Mouse (Mus musculus): ENCODE measurements around the gene Palm3. TPM values are rescaled to one million over a fixed set of nuclear protein-coding genes. Genes with fewer than 3 reads are reported as not detected.
"Not testable (repeated sequence)": the region's sequence is repeated elsewhere in the genome, so short reads cannot be mapped to it uniquely, and the experiment has no call there.

Gene Palm3
- polyA plus RNA-seq, 1 experiment from 2014 or later, result 1.1 TPM

- DNase-seq (ENCODE audit: low spot score) (no peak), ATAC-seq (no peak)
- Histone ChIP-seq H3K36me3 (ENCODE audit: insufficient read depth, low read length) (0 out of 2 replicates have a peak, but pooled peaks cover 6% of the 10 kb centered on the region), H3K9me3 (ENCODE audit: low read length) (no peaks in the 10 kb centered on the region), H3K4me3 (ENCODE audit: low read depth, low read length) (no peak overlapping the region), H3K4me2 (replicated peaks; ENCODE audit: low read depth, low read length) (no peak overlapping the region), H3K4me1 (ENCODE audit: insufficient read depth, low read depth, low read length) (peaks cover 14% of the 10 kb centered on the region; the same call in 1 of the 2 replicates), H3K27ac (ENCODE audit: low read length) (no peak overlapping the region), H3K27me3 (replicated peaks; ENCODE audit: insufficient read depth, low read length) (no peaks in the 10 kb centered on the region), H3K9ac (replicated peaks; ENCODE audit: low read depth) (no peak overlapping the region)
- 95% methylated on average over 2 of the region's 2 CpGs for WGBS
- no peak for TF ChIP-seq CTCF (IDR thresholded peaks at IDR 0.05)
- TF ChIP-seq EP300 (IDR thresholded peaks at IDR 0.05), result no peak
These were observed 21.4 kb upstream of the Palm3 start for GRCm38 (mm10) chr8:83999825-84000224.

GRCm38 (mm10) chr8:84001281-84002000 is 19.8 kb upstream of the Palm3 start, which contains the start of gene 1700067K01Rik:
Gene 1700067K01Rik (plus strand): TSS chr8:84001502.
- TF ChIP-seq EP300 (IDR thresholded peaks at IDR 0.05) (no peak), CTCF (IDR thresholded peaks at IDR 0.05) (no peak)
- H3K4me1 ChIP-seq (ENCODE audit: insufficient read depth, low read depth, low read length), result peaks cover 18% of the 10 kb centered on the region; the same call in 1 of the 2 replicates
- H3K4me3 ChIP-seq (ENCODE audit: low read depth, low read length), result no peak within 1 kb of the TSS
- no peaks in the 10 kb centered on the region for H3K9me3 ChIP-seq (ENCODE audit: low read length)
- no peaks in the 10 kb centered on the region for H3K27me3 ChIP-seq (replicated peaks; ENCODE audit: insufficient read depth, low read length)
- no peak within 1 kb of the TSS for H3K9ac ChIP-seq (replicated peaks; ENCODE audit: low read depth)
- no peak for ATAC-seq
- 56% methylated on average over 60 of the region's 61 CpGs for WGBS
- DNase-seq (ENCODE audit: low spot score), result no peak
- no peak within 1 kb of the TSS for H3K27ac ChIP-seq (ENCODE audit: low read length)
- H3K36me3 ChIP-seq (ENCODE audit: insufficient read depth, low read length), result 0 out of 2 replicates have a peak, but pooled peaks cover 6% of the 10 kb centered on the region
- no peak within 1 kb of the TSS; the same call in 1 of the 2 replicates for H3K4me2 ChIP-seq (replicated peaks; ENCODE audit: low read depth, low read length)

GRCm38 (mm10) chr8:84002957-84003611 is 18.2 kb upstream of the Palm3 start:
- no peak for DNase-seq (ENCODE audit: low spot score)
- Histone ChIP-seq H3K27ac (ENCODE audit: low read length) (no peak overlapping the region), H3K9me3 (ENCODE audit: low read length) (no peaks in the 10 kb centered on the region), H3K4me1 (ENCODE audit: insufficient read depth, low read depth, low read length) (peaks cover 18% of the 10 kb centered on the region; the same call in 1 of the 2 replicates), H3K27me3 (replicated peaks; ENCODE audit: insufficient read depth, low read length) (no peaks in the 10 kb centered on the region), H3K9ac (replicated peaks; ENCODE audit: low read depth) (no peak overlapping the region), H3K4me3 (ENCODE audit: low read depth, low read length) (no peak overlapping the region), H3K4me2 (replicated peaks; ENCODE audit: low read depth, low read length) (no peak overlapping the region), H3K36me3 (ENCODE audit: insufficient read depth, low read length) (0 out of 2 replicates have a peak, but pooled peaks cover 6% of the 10 kb centered on the region)
- no peak for ATAC-seq
- 71% methylated on average over 12 of the region's 12 CpGs for WGBS
- TF ChIP-seq EP300 (IDR thresholded peaks at IDR 0.05) (no peak), CTCF (IDR thresholded peaks at IDR 0.05) (no peak)

- DNase-seq (ENCODE audit: low spot score) (peak; percentile 32), ATAC-seq (no peak)
- H3K9me3 ChIP-seq (ENCODE audit: low read length), result no peaks in the 10 kb centered on the region
- no peak overlapping the region; the same call in 1 of the 2 replicates for H3K4me3 ChIP-seq (ENCODE audit: low read depth, low read length)
- TF ChIP-seq CTCF (IDR thresholded peaks at IDR 0.05), result no peak
- no peak for TF ChIP-seq EP300 (IDR thresholded peaks at IDR 0.05)
- no peak overlapping the region for H3K9ac ChIP-seq (replicated peaks; ENCODE audit: low read depth)
- WGBS, result 64% methylated on average over 6 of the region's 6 CpGs
- 0 out of 2 replicates have a peak, but pooled peaks cover 6% of the 10 kb centered on the region for H3K36me3 ChIP-seq (ENCODE audit: insufficient read depth, low read length)
- no peaks in the 10 kb centered on the region for H3K27me3 ChIP-seq (replicated peaks; ENCODE audit: insufficient read depth, low read length)
- H3K4me1 ChIP-seq (ENCODE audit: insufficient read depth, low read depth, low read length), result peaks cover 15% of the 10 kb centered on the region; the same call in 1 of the 2 replicates
- H3K4me2 ChIP-seq (replicated peaks; ENCODE audit: low read depth, low read length), result no peak overlapping the region; the same call in 1 of the 2 replicates
- H3K27ac ChIP-seq (ENCODE audit: low read length), result no peak overlapping the region
These were observed 17.5 kb upstream of the Palm3 start for GRCm38 (mm10) chr8:84003612-84004246.

- Histone ChIP-seq H3K9me3 (ENCODE audit: low read length) (no peaks in the 10 kb centered on the region), H3K27ac (ENCODE audit: low read length) (peak overlapping the region; percentile 88), H3K4me3 (ENCODE audit: low read depth, low read length) (peak overlapping the region; percentile 47), H3K4me1 (ENCODE audit: insufficient read depth, low read depth, low read length) (peaks cover 12% of the 10 kb centered on the region), H3K9ac (replicated peaks; ENCODE audit: low read depth) (peak overlapping the region; percentile 55), H3K36me3 (ENCODE audit: insufficient read depth, low read length) (0 out of 2 replicates have a peak, but pooled peaks cover 5% of the 10 kb centered on the region), H3K27me3 (replicated peaks; ENCODE audit: insufficient read depth, low read length) (no peaks in the 10 kb centered on the region), H3K4me2 (replicated peaks; ENCODE audit: low read depth, low read length) (peak overlapping the region; percentile 82)
- WGBS, result under 1% methylated on average over 30 of the region's 30 CpGs
- no peak for TF ChIP-seq CTCF (IDR thresholded peaks at IDR 0.05)
- TF ChIP-seq EP300 (IDR thresholded peaks at IDR 0.05), result peak; percentile 57
- DNase-seq (ENCODE audit: low spot score), result peak; percentile 97
- ATAC-seq, result peak; percentile 91
These were observed 16.6 kb upstream of the Palm3 start for GRCm38 (mm10) chr8:84004533-84005201.

GRCm38 (mm10) chr8:84005502-84005901 is 15.8 kb upstream of the Palm3 start:
- not testable (repeated sequence) for H3K4me3 ChIP-seq (ENCODE audit: low read depth, low read length); DNase-seq (ENCODE audit: low spot score); H3K36me3 ChIP-seq (ENCODE audit: insufficient read depth, low read length); H3K9me3 ChIP-seq (ENCODE audit: low read length); H3K9ac ChIP-seq (replicated peaks; ENCODE audit: low read depth); H3K4me2 ChIP-seq (replicated peaks; ENCODE audit: low read depth, low read length); ATAC-seq; H3K27me3 ChIP-seq (replicated peaks; ENCODE audit: insufficient read depth, low read length); H3K27ac ChIP-seq (ENCODE audit: low read length)
- H3K4me1 ChIP-seq (ENCODE audit: insufficient read depth, low read depth, low read length), result peaks cover 12% of the 10 kb centered on the region
- 87% methylated on average over 7 of the region's 7 CpGs for WGBS

Measured in lung, postnatal 0 days (tissue).